Mouse (Mus musculus) liver, embryonic 14.5 days (tissue): ENCODE data around the gene Entpd2.

Experiments
- CTCF ChIP-seq: IDR thresholded peaks from 2 replicates; pipeline ENCODE4 v1.5.1; 2016; ENCODE audit warnings: antibody characterized with exemption, low read depth, control low read depth
- EP300 ChIP-seq: IDR thresholded peaks from 2 replicates; pipeline ENCODE4 v1.6.1; 2016; ENCODE audit warnings: antibody characterized with exemption, low read depth

DNA sequence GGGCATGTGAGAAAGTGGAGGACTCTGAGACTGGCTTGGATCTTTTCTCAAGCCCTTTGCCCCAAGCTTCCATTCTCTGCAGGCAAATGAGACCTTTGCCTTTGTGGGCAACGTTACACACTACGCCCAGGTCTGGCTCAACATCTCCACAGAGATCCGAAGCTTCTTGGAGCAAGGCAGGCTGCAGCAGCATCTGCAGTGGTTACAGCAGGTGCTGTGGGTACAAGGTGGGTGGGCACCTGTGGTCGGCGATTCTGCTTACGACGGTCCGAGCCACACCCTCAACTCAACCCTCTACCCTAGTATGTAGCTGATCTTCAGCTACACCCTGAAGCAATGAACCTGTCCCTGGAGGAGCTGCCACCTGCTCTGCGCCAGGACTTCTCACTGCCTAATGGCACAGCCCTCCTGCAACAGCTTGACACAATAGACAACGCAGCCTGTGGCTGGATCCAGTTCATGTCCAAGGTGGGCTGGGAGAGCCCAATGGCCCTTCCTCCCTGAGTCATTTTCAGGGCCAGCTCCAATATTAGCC is 40.7 kb downstream of the Entpd2 start:
- TF ChIP-seq CTCF (no peak), EP300 (no peak)
